Mouse (Mus musculus) cerebellum, postnatal 14 days (tissue): ENCODE measurements around the gene Suclg2.

ENCODE experiments used
- DNase-seq, 2 experiments: peaks; one replicate each; pipeline ENCODE4 v3.0.0; 2021; ENCODE audit warnings: mixed read lengths in 2 of 2

The Suclg2 gene

GRCm38 (mm10) chr6:95718031-95718968, at the start of gene Suclg2:
TSS of gene Suclg2 (minus strand) at chr6:95718800.
- peak; percentile 73 to 83 for DNase-seq

GRCm38 (mm10) chr6:95766566-95766965, 48.0 kb upstream of the Suclg2 start:
- no peak for DNase-seq

- no peak for DNase-seq
These were observed 41.1 kb upstream of the Suclg2 start for GRCm38 (mm10) chr6:95759558-95760172.

- DNase-seq, result no peak
These were observed 23.8 kb upstream of the Suclg2 start for GRCm38 (mm10) chr6:95742378-95742777.

- no peak for DNase-seq
These were observed 13.2 kb upstream of the Suclg2 start for GRCm38 (mm10) chr6:95731570-95732367.

- no peak for DNase-seq
These were observed 10.8 kb upstream of the Suclg2 start for GRCm38 (mm10) chr6:95729399-95729798.

GRCm38 (mm10) chr6:95725281-95725680, 6.7 kb upstream of the Suclg2 start:
- DNase-seq, result no peak

- DNase-seq, result peak in 1 of 2 experiments; percentile 18
These were observed 4.8 kb upstream of the Suclg2 start for GRCm38 (mm10) chr6:95723361-95723760.

- no peak for DNase-seq
These were observed 1.2 kb upstream of the Suclg2 start for GRCm38 (mm10) chr6:95719791-95720190.

GRCm38 (mm10) chr6:95718969-95719333, 351 bp upstream of the Suclg2 start:
- DNase-seq, result peak in 1 of 2 experiments; percentile 9

GRCm38 (mm10) chr6:95717071-95717470, 1.5 kb downstream of the Suclg2 start:
- no peak for DNase-seq

GRCm38 (mm10) chr6:95716476-95716875, 2.1 kb downstream of the Suclg2 start:
- DNase-seq, result no peak

- DNase-seq, result no peak
These were observed 5.4 kb downstream of the Suclg2 start for GRCm38 (mm10) chr6:95713245-95713644.

GRCm38 (mm10) chr6:95712081-95712480, 6.5 kb downstream of the Suclg2 start:
- no peak for DNase-seq

GRCm38 (mm10) chr6:95711671-95712070, 6.9 kb downstream of the Suclg2 start:
- DNase-seq, result no peak

- no peak for DNase-seq
These were observed 7.7 kb downstream of the Suclg2 start for GRCm38 (mm10) chr6:95710886-95711285.

GRCm38 (mm10) chr6:95709531-95709930, 9.1 kb downstream of the Suclg2 start:
- DNase-seq, result no peak

GRCm38 (mm10) chr6:95709106-95709505, 9.5 kb downstream of the Suclg2 start:
- DNase-seq, result no peak

GRCm38 (mm10) chr6:95704626-95705025, 14.0 kb downstream of the Suclg2 start:
- no peak for DNase-seq

GRCm38 (mm10) chr6:95702200-95702599, 16.4 kb downstream of the Suclg2 start:
- no peak for DNase-seq

GRCm38 (mm10) chr6:95701786-95702185, 16.8 kb downstream of the Suclg2 start:
- DNase-seq, result no peak

GRCm38 (mm10) chr6:95700981-95701610, 17.5 kb downstream of the Suclg2 start:
- no peak for DNase-seq

GRCm38 (mm10) chr6:95700191-95700590, 18.4 kb downstream of the Suclg2 start:
- DNase-seq, result no peak
